Mouse (Mus musculus) stomach, postnatal 0 days (tissue): ENCODE measurements around the gene Tm6sf1.

Experiments used
- CTCF ChIP-seq: IDR thresholded peaks from 2 replicates; pipeline ENCODE4 v1.5.1; 2016; ENCODE audit warnings: antibody characterized with exemption, low read depth, mild to moderate bottlenecking, moderate library complexity
- EP300 ChIP-seq: optimal IDR thresholded peaks from 2 replicates; pipeline ENCODE3; 2016; ENCODE audit warnings: antibody characterized with exemption

DNA sequence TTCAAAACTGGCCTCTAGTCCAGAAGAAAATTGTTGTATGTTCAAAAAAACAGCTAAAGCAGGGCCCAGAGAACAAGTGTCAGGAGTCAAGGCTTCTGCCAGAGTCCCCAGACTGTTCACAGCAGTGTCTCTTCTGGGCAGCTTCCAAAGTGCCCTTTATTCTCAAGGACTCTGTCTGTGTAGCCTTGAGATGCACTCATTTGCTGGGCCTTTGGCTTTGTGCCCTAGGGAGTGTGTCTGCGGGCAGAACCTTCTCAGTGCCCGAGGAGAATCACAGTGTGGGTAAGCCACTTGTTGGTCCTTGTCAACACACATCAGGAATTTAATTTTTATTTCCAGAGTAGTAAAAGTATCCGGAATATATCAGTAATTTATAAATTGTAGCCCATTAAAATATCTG, 22.8 kb downstream of the Tm6sf1 start:
- TF ChIP-seq CTCF, result no peak
- no peak for TF ChIP-seq EP300
